Comparison of ENCODE assay signal across 9 mouse cellular contexts in genomic region chr13:59927379-59928111, GRCm38 (mm10).
A peak's percentile ranks its signal among the peaks of the same experiment; 100 is the strongest.
DNase-seq lines count a peak whose midpoint lies in the region; ATAC-seq lines count a peak whose summit lies in the region.
"Had no signal": no experiment of that assay in that cellular context is flagged by ENCODE, and none has a peak within 500 bp of the region (broad histone marks: within the 10 kb centered on the region; RNA-seq: fewer than 3 reads in every experiment).

No protein-coding gene starts in this region.

- H3K27me3 ChIP-seq in megakaryocyte, embryonic 14.5 days (replicated peaks): no peaks in the 10 kb centered on the region
- H3K27me3 ChIP-seq in forebrain, embryonic 16.5 days (replicated peaks; ENCODE audit: control insufficient read depth, insufficient read depth, low read length): no peaks in the 10 kb centered on the region

- DNase-seq in kidney, postnatal 14 days: peak; percentile 67
- peak; percentile 74 for DNase-seq in retina, embryonic 14.5 days (ENCODE audit: low spot score)
- DNase-seq in lung, postnatal 14 days: no peak
- DNase-seq in adrenal gland, adult 8-10 months: no peak
- no peak for DNase-seq in spleen, postnatal 14 days (ENCODE audit: low spot score in 2 of 2)

- 0 out of 2 replicates have a peak overlapping the region, but pooled peaks have one; percentile 6 for H3K27ac ChIP-seq in forebrain, embryonic 16.5 days (ENCODE audit: low read length)
- H3K27ac ChIP-seq: liver, embryonic 14.5 days had no signal

- peak overlapping the region; percentile 14 for H3K4me3 ChIP-seq in megakaryocyte, embryonic 14.5 days (replicated peaks)
- H3K4me3 ChIP-seq in forebrain, embryonic 16.5 days (replicated peaks; ENCODE audit: low read length): no peak overlapping the region

- no peak overlapping the region for H3K4me2 ChIP-seq in forebrain, embryonic 16.5 days (ENCODE audit: low read length)

- no peaks in the 10 kb centered on the region for H3K9me3 ChIP-seq in megakaryocyte, embryonic 14.5 days
- H3K9me3 ChIP-seq in forebrain, embryonic 16.5 days (ENCODE audit: control insufficient read depth, low read length): no peaks in the 10 kb centered on the region

- no peaks in the 10 kb centered on the region for H3K4me1 ChIP-seq in megakaryocyte, embryonic 14.5 days
- H3K4me1 ChIP-seq in forebrain, embryonic 16.5 days (replicated peaks; ENCODE audit: control insufficient read depth, insufficient read depth, low read length): peaks cover 19% of the 10 kb centered on the region

- no peak for ATAC-seq in megakaryocyte, adult 5-6 weeks (ENCODE audit: poor library complexity, severe bottlenecking)
- ATAC-seq in forebrain, embryonic 16.5 days: peak; percentile 62

- no peaks in the 10 kb centered on the region for H3K36me3 ChIP-seq in megakaryocyte, embryonic 14.5 days (replicated peaks; ENCODE audit: low read length)
- H3K36me3 ChIP-seq in forebrain, embryonic 16.5 days (ENCODE audit: control insufficient read depth, insufficient read depth): no peaks in the 10 kb centered on the region

- no peak overlapping the region for H3K9ac ChIP-seq in forebrain, embryonic 16.5 days (replicated peaks; ENCODE audit: low read depth, low read length)
- H3K9ac ChIP-seq: liver, embryonic 14.5 days had no signal

- 10% methylated on average over 12 of the region's 12 CpGs for WGBS in forebrain, embryonic 16.5 days

Comparison
In these comparisons a context has a peak if more than half of its experiments do, and no peak if none do; other contexts are left out.
1. DNase-seq: peak in kidney, postnatal 14 days (single experiment) and retina, embryonic 14.5 days (single experiment); none in lung, postnatal 14 days (single experiment), adrenal gland, adult 8-10 months (single experiment) and spleen, postnatal 14 days (0 of 2).